Mouse (Mus musculus) layer of hippocampus, adult 9-10 months (tissue): ENCODE results near the gene Lrrc55.

Source experiments
- DNase-seq: peaks from one replicate; pipeline ENCODE4 v3.0.0; 2022; ENCODE audit warnings: low spot score

The Lrrc55 gene

DNA sequence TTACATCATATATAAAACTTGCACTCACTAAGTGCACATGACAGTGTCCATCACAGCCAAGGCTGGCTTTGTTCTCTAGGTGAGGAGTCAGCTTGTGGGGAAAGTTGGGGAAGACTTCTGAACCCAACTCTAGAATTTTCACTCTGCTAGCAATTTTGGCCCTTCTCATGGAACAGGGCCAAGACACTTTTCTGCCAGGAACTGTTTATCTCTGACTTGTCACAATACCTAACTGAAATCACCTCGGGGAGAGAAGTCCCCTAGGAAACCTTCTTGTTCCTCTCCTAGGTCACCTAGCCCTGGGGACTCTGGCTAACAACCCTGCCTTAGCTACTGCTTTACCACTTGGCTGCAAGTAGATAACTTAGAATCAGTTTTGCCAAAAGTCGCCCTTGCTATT lies 64.8 kb downstream of the Lrrc55 start:
- no peak for DNase-seq

DNA sequence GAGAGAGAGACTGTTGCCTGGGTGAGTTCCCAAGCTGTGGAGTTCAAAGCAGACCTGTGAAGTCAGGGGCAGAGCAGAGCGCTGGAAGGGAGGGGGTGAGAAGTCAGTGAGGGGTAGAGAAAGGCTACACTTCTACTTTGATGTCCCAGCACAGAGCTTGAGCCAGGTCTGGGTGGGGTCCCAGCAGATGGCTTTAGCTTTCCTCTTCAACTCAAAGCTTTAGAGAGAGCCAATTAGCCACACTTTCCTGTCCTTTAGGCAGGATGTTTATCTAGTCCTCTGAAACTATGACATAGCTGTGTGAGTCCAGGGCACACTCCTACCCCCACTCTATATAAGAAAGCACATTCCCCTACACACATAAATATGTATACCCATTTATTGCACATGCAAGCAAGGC lies 65.3 kb downstream of the Lrrc55 start:
- DNase-seq = no peak

- DNase-seq = no peak
Measured at GRCm38 (mm10) chr2:85131226-85131625, 65.8 kb downstream of the Lrrc55 start.

DNA sequence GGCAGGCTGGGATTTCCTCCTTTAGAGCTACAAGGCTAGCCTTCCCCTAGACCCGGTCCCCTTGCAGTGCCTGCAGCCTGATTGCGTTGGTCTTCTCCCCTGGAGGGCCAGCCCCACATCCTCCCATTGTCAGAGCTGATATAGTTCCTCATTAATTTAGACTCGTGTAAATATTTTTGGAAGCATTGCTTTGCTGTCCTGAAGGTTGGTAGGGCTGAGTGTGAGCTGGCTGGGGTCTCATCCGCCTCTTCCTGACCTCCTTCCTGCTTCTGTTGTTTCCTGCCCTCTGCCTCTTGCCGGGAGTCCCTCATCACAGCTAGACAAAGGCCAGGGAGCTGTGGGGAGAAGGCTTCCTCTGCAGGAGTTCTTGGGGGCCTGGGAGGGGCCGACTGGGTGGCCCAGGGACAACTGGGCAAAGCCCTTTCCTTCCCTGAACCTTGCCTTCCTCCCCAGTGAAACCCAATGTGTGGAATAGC lies 67.5 kb downstream of the Lrrc55 start:
- DNase-seq = no peak

DNA sequence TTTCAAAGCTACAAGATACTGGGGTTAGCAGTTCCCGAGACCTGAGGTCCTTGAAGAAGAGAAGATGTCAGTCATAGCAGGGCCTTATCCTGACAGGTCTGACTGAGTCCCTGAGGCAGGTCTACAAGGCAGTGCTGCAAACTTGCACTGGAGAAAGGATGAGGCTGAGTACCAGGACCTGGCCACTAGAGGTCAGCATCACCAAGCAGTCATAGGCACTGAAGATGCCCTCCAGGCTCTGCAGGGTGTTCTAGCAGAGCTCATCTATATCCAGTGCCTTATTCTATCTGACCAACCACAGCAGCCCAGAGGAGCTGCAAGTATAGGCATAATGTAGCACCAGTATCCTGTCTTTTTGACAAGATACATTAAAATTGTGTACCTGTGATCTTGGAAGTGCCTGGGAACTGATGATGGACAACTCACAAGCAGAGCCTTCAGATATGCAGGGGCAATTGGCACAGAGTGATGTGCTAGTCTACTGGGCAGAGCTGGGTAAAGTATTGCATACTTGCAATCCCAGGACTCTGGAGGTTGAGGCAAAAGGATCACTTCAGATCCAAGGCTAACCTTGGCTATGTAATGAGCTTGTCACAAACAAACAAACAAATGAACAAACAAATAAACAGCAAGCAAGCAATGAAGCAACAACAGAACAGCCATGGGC lies 73.0 kb downstream of the Lrrc55 start:
- peak; percentile 74 for DNase-seq

DNA sequence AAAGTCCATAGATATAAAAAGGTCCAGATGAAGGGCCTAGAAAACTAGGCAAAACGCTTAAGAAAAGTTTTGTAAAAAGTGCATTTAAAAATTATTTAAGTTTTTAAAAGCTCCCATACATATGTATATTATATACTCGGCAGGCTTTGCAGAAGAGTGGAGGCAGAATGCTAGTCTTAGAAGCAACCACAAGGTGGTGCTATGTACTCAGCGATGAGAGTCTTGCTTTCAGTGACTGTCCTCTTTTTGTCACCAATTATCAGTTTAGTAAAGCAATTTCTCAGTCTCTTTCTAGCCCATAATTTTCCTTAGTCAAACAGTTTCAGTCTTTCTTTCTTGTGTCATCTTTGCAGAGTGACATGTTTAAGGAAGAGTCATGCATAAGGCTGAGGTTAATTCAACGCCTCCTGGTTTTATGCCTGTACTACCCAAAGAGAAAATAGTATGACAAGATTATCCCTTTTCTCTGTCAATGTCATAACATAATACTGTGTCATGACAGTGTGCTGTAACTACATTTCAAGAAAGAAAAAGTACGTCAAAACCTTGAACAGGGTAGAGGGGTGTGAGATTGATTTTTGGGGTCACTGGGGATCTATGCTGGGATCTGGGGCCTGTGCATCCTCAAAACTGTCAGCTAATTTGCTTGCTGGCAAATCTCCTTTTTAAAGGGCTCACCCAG lies 73.7 kb downstream of the Lrrc55 start:
- DNase-seq = peak; percentile 51
